Mouse (Mus musculus) neural tube, embryonic 13.5 days (tissue): ENCODE measurements at regions not wholly inside any gene's neighbourhood (a gene's known extent, or its start where the extent isn't known, plus 50 kb on each side); places are given as distances from the start of the nearest gene placed in this dataset.

Experiments used
- ATAC-seq: fragments of 200-750 bp; cut with Nextera tagmentation; 2 replicates; pipeline ENCODE4 v1.8.0; 2017; ENCODE audit warnings: low read depth, mild to moderate bottlenecking, moderate TSS enrichment, moderate library complexity
- H3K27ac ChIP-seq: fragments of 300-500 bp; sonication (generic); replicated peaks from 2 replicates; pipeline ENCODE4 v1.5.1; 2015; ENCODE audit warnings: moderate library complexity, mild to moderate bottlenecking, inconsistent platforms
- H3K27me3 ChIP-seq: fragments of 300-500 bp; sonication (generic); 2 replicates; pipeline ENCODE4 v1.6.1; 2015; ENCODE audit warnings: mild to moderate bottlenecking, inconsistent platforms
- H3K36me3 ChIP-seq: fragments of 300-500 bp; sonication (generic); 2 replicates; pipeline ENCODE4 v1.6.1; 2015; ENCODE audit warnings: mild to moderate bottlenecking, inconsistent platforms
- H3K4me1 ChIP-seq: fragments of 300-500 bp; sonication (generic); replicated peaks from 2 replicates; pipeline ENCODE4 v1.6.1; 2015; ENCODE audit warnings: inconsistent platforms
- H3K4me2 ChIP-seq: fragments of 300-500 bp; sonication (generic); 2 replicates; pipeline ENCODE4 v1.6.1; 2015; ENCODE audit warnings: inconsistent platforms, mild to moderate bottlenecking, moderate library complexity
- H3K4me3 ChIP-seq: fragments of 300-500 bp; sonication (generic); 2 replicates; pipeline ENCODE4 v1.5.1; 2015; ENCODE audit warnings: mild to moderate bottlenecking, inconsistent platforms
- H3K9ac ChIP-seq: fragments of 300-500 bp; sonication (generic); 2 replicates; pipeline ENCODE4 v1.6.1; 2015; ENCODE audit warnings: moderate library complexity, mild to moderate bottlenecking, inconsistent platforms
- H3K9me3 ChIP-seq: fragments of 300-500 bp; sonication (generic); 2 replicates; pipeline ENCODE4 v1.6.1; 2016; ENCODE audit warnings: inconsistent platforms
- WGBS: fragments of 180-500 bp; shearing (Covaris S2); methylation state at CpG from one replicate; pipeline ENCODE4 v1.1.7; 2015; 5-methylcytosine and 5-hydroxymethylcytosine counted together

- no peak overlapping the region for H3K9ac ChIP-seq
- H3K4me3 ChIP-seq, result no peak overlapping the region
- 55% methylated on average over 6 of the region's 6 CpGs for WGBS
- no peaks in the 10 kb centered on the region for H3K9me3 ChIP-seq
- H3K27me3 ChIP-seq, result peaks cover 62% of the 10 kb centered on the region
- no peak overlapping the region for H3K27ac ChIP-seq
- H3K36me3 ChIP-seq, result no peaks in the 10 kb centered on the region
- H3K4me2 ChIP-seq, result no peak overlapping the region
- ATAC-seq, result no peak
- H3K4me1 ChIP-seq, result peaks cover 11% of the 10 kb centered on the region
Observed at GRCm38 (mm10) chr4:124175531-124175930, 257.7 kb upstream of the 4930535I16Rik start.

- no peak for ATAC-seq
- H3K36me3 ChIP-seq, result no peaks in the 10 kb centered on the region
Observed at GRCm38 (mm10) chr4:124154627-124155026, 236.8 kb upstream of the 4930535I16Rik start.

GRCm38 (mm10) chr4:124149771-124150451 lies 232.1 kb upstream of the 4930535I16Rik start:
- Histone ChIP-seq H3K36me3 (no peaks in the 10 kb centered on the region), H3K9me3 (no peaks in the 10 kb centered on the region), H3K27me3 (peaks cover 48% of the 10 kb centered on the region), H3K4me1 (peaks cover 22% of the 10 kb centered on the region), H3K9ac (peak overlapping the region; percentile 44), H3K27ac (peak overlapping the region; percentile 34; the same call in 1 of the 2 replicates), H3K4me3 (no peak overlapping the region), H3K4me2 (peak overlapping the region; percentile 44)
- ATAC-seq, result peak; percentile 53
- 5% methylated on average over 16 of the region's 16 CpGs for WGBS

More at GRCm38 (mm10) chr4:124154627-124155026, 236.8 kb upstream of the 4930535I16Rik start:
- Histone ChIP-seq H3K4me2 (no peak overlapping the region), H3K27me3 (peaks cover 24% of the 10 kb centered on the region), H3K9me3 (no peaks in the 10 kb centered on the region), H3K27ac (no peak overlapping the region), H3K4me3 (no peak overlapping the region), H3K4me1 (peaks cover 12% of the 10 kb centered on the region; the same call in 1 of the 2 replicates), H3K9ac (no peak overlapping the region)
- 87% methylated on average over 6 of the region's 6 CpGs for WGBS

GRCm38 (mm10) chr4:124149037-124149436 lies 231.2 kb upstream of the 4930535I16Rik start:
- Histone ChIP-seq H3K9ac (no peak overlapping the region), H3K4me2 (no peak overlapping the region), H3K4me3 (no peak overlapping the region), H3K27me3 (peaks cover 55% of the 10 kb centered on the region), H3K9me3 (no peaks in the 10 kb centered on the region), H3K36me3 (no peaks in the 10 kb centered on the region), H3K4me1 (peaks cover 22% of the 10 kb centered on the region), H3K27ac (no peak overlapping the region)
- no peak for ATAC-seq
- 90% methylated on average over 3 of the region's 3 CpGs for WGBS

- no peak overlapping the region for H3K9ac ChIP-seq
- no peak overlapping the region for H3K4me2 ChIP-seq
- ATAC-seq, result no peak
- WGBS, result 83% methylated on average over 4 of the region's 4 CpGs
- H3K27me3 ChIP-seq, result peaks cover 57% of the 10 kb centered on the region
- H3K9me3 ChIP-seq, result no peaks in the 10 kb centered on the region
- H3K27ac ChIP-seq, result no peak overlapping the region
- no peak overlapping the region for H3K4me3 ChIP-seq
- no peaks in the 10 kb centered on the region for H3K36me3 ChIP-seq
- H3K4me1 ChIP-seq, result peaks cover 22% of the 10 kb centered on the region
Observed at GRCm38 (mm10) chr4:124147276-124147675, 229.5 kb upstream of the 4930535I16Rik start.

- H3K4me2 ChIP-seq, result no peak overlapping the region
- H3K27ac ChIP-seq, result no peak overlapping the region
- no peak for ATAC-seq
- H3K4me3 ChIP-seq, result no peak overlapping the region
- peaks cover 56% of the 10 kb centered on the region for H3K27me3 ChIP-seq
- H3K9me3 ChIP-seq, result no peaks in the 10 kb centered on the region
- H3K9ac ChIP-seq, result no peak overlapping the region
- H3K36me3 ChIP-seq, result no peaks in the 10 kb centered on the region
- 21% methylated on average over 8 of the region's 8 CpGs for WGBS
- peaks cover 22% of the 10 kb centered on the region for H3K4me1 ChIP-seq
Observed at GRCm38 (mm10) chr4:124146135-124146534, 228.3 kb upstream of the 4930535I16Rik start.

GRCm38 (mm10) chr4:124143630-124144029 lies 225.8 kb upstream of the 4930535I16Rik start:
- no peak for ATAC-seq
- H3K36me3 ChIP-seq, result no peaks in the 10 kb centered on the region
- H3K9ac ChIP-seq, result no peak overlapping the region
- no peak overlapping the region for H3K4me3 ChIP-seq
- peaks cover 10% of the 10 kb centered on the region for H3K4me1 ChIP-seq
- 17% methylated on average over 5 of the region's 5 CpGs for WGBS
- H3K9me3 ChIP-seq, result no peaks in the 10 kb centered on the region
- peaks cover 56% of the 10 kb centered on the region for H3K27me3 ChIP-seq
- H3K27ac ChIP-seq, result no peak overlapping the region
- no peak overlapping the region for H3K4me2 ChIP-seq

GRCm38 (mm10) chr4:124143226-124143625 lies 225.4 kb upstream of the 4930535I16Rik start:
- no peak for ATAC-seq
- no peak overlapping the region for H3K4me2 ChIP-seq
- H3K9me3 ChIP-seq, result no peaks in the 10 kb centered on the region
- H3K9ac ChIP-seq, result no peak overlapping the region
- no peak overlapping the region for H3K4me3 ChIP-seq
- H3K27ac ChIP-seq, result no peak overlapping the region
- H3K4me1 ChIP-seq, result peaks cover 10% of the 10 kb centered on the region
- H3K36me3 ChIP-seq, result no peaks in the 10 kb centered on the region
- 53% methylated on average over 7 of the region's 7 CpGs for WGBS
- H3K27me3 ChIP-seq, result peaks cover 52% of the 10 kb centered on the region

GRCm38 (mm10) chr4:124142083-124142482 lies 224.3 kb upstream of the 4930535I16Rik start:
- Histone ChIP-seq H3K4me3 (no peak overlapping the region), H3K36me3 (no peaks in the 10 kb centered on the region), H3K9ac (no peak overlapping the region), H3K4me1 (peaks cover 10% of the 10 kb centered on the region), H3K27me3 (peaks cover 43% of the 10 kb centered on the region), H3K4me2 (no peak overlapping the region), H3K27ac (no peak overlapping the region), H3K9me3 (no peaks in the 10 kb centered on the region)
- WGBS, result 3% methylated on average over 5 of the region's 5 CpGs
- ATAC-seq, result 0 out of 2 replicates have a peak, but pooled peaks have one; percentile 47

GRCm38 (mm10) chr4:124135165-124135470 lies 217.3 kb upstream of the 4930535I16Rik start:
- WGBS, result 28% methylated on average over 6 of the region's 6 CpGs
- ATAC-seq, result peak; percentile 80
- no peak overlapping the region for H3K27ac ChIP-seq

GRCm38 (mm10) chr4:124134341-124135164 lies 216.7 kb upstream of the 4930535I16Rik start:
- H3K27ac ChIP-seq, result no peak overlapping the region
- peaks cover 24% of the 10 kb centered on the region for H3K27me3 ChIP-seq
- no peaks in the 10 kb centered on the region for H3K9me3 ChIP-seq
- no peak overlapping the region for H3K4me2 ChIP-seq
- WGBS, result 19% methylated on average over 6 of the region's 6 CpGs
- H3K4me1 ChIP-seq, result peaks cover 10% of the 10 kb centered on the region
- no peak overlapping the region for H3K9ac ChIP-seq
- H3K4me3 ChIP-seq, result no peak overlapping the region
- ATAC-seq, result no peak
- H3K36me3 ChIP-seq, result no peaks in the 10 kb centered on the region

More at GRCm38 (mm10) chr4:124135165-124135470, 217.3 kb upstream of the 4930535I16Rik start:
- Histone ChIP-seq H3K27me3 (peaks cover 28% of the 10 kb centered on the region), H3K4me2 (no peak overlapping the region), H3K9me3 (no peaks in the 10 kb centered on the region), H3K9ac (no peak overlapping the region), H3K4me1 (peaks cover 10% of the 10 kb centered on the region), H3K36me3 (no peaks in the 10 kb centered on the region), H3K4me3 (no peak overlapping the region)

- peaks cover 10% of the 10 kb centered on the region for H3K4me1 ChIP-seq
- no peaks in the 10 kb centered on the region for H3K36me3 ChIP-seq
- peaks cover 22% of the 10 kb centered on the region for H3K27me3 ChIP-seq
- no peak overlapping the region for H3K4me3 ChIP-seq
- no peak overlapping the region for H3K9ac ChIP-seq
- WGBS, result 78% methylated on average over 5 of the region's 5 CpGs
- no peaks in the 10 kb centered on the region for H3K9me3 ChIP-seq
- H3K4me2 ChIP-seq, result no peak overlapping the region
- H3K27ac ChIP-seq, result no peak overlapping the region
- ATAC-seq, result no peak
Observed at GRCm38 (mm10) chr4:124130946-124131345, 213.1 kb upstream of the 4930535I16Rik start.
